Mouse (Mus musculus): ENCODE data around the gene Akap9.

DNA sequence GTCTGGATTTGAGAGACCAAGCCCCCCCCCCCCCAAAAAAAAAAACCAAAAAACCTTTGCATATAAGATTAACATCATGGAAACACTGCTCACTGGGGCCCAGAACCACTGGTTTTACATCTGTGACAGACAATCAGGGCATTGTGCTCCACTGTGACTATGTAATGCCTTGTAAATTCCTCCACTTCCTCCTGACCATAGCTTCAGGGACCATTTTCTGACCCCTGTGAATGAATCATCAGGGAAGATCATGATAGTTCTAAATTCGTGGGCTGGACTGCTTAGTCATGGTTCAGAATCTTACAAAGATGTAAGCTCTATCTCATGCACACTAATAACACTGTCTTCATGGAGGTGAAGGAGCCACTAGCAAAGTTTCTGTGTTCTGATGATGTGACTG lies 61.8 kb downstream of the Akap9 start:
- TF ChIP-seq CTCF (conservative IDR thresholded peaks at IDR 0.05; ENCODE audit: low read length) (no peak), NANOG (IDR thresholded peaks at IDR 0.05; ENCODE audit: borderline replicate concordance, low read length) (no peak)

Measured in E14TG2a.4 (cell line).